Mouse (Mus musculus) neural tube, embryonic 12.5 days (tissue): ENCODE measurements around the gene AI182371. TPM values are rescaled to one million over a fixed set of nuclear protein-coding genes. Genes with fewer than 3 reads are reported as not detected.

Source experiments
- polyA plus RNA-seq: library from polyadenylated mRNA; unstranded; fragments of >200 nt; fragmentation: Nextera tagmentation; extraction: Ambion mirVana; gene quantifications from 2 replicates; pipeline ENCODE4 v1.2.1, GENCODE M21; 2016

Gene AI182371
- polyA plus RNA-seq, 1 experiment from 2014 or later, result 0.24 TPM

Other genes with a start within 250 kb of the AI182371 start
- gene Cutal, start 227.1 kb downstream of the AI182371 start, polyA plus RNA-seq, result not detected in 2 replicates
- gene Psmd5, start 226.6 kb downstream of the AI182371 start, polyA plus RNA-seq, result 94.5 and 94.9 TPM in 2 replicates
- gene Phf19, start 187.5 kb downstream of the AI182371 start, polyA plus RNA-seq, result 1.1 and 1.3 TPM in 2 replicates
- gene Traf1, start 139.8 kb downstream of the AI182371 start, polyA plus RNA-seq, result 0.53 and 0.80 TPM in 2 replicates
- 0.14 and 0.44 TPM in 2 replicates for gene Hc, start 40.1 kb downstream of the AI182371 start, polyA plus RNA-seq
- gene Cntrl, start 7.9 kb upstream of the AI182371 start, polyA plus RNA-seq, result 20.0 and 21.7 TPM in 2 replicates
- 345 and 414 TPM in 2 replicates for gene Rab14, start 99.6 kb upstream of the AI182371 start, polyA plus RNA-seq
- gene Gsn, start 154.8 kb upstream of the AI182371 start, polyA plus RNA-seq, result 39.0 and 41.0 TPM in 2 replicates
- gene Stom, start 235.4 kb upstream of the AI182371 start, polyA plus RNA-seq, result 10.8 and 14.3 TPM in 2 replicates